Mouse (Mus musculus): ENCODE results near the gene Olfr1145. TPM values are rescaled to one million over a fixed set of nuclear protein-coding genes. Genes with fewer than 3 reads are reported as not detected.

Olfr1145 gene
- not detected in 2 replicates for polyA plus RNA-seq (2016; fragmentation: Nextera tagmentation; extraction: Ambion mirVana)

DNA sequence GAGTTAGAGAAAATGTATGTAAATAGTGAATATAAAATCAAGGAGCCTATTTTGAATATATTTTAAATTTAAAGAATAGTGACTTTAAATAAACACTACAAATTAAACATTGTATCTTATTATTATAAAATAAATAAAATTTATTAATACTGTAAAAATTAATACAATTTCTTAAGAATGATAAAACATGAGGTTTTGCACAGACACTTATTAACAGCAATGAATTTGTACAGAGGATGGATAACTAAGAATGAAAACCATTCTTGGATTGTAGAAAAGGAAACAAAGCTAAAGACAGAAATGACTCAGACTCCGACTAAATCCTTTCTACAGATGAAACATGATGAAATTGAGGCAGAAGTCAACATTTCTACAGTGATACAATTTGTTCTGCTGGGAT lies at the start of gene Olfr1145:
Gene Olfr1145 (plus strand): TSS at position 301 of the 400 bp plus-strand sequence.
- no peak within 1 kb of the TSS for H3K4me3 ChIP-seq
- no peaks in the 10 kb centered on the region for H3K36me3 ChIP-seq
- no peak for DNase-seq (ENCODE audit: low spot score)
- H3K27ac ChIP-seq, result no peak within 1 kb of the TSS
- 84% methylated on average over 1 of the region's 1 CpGs for WGBS
- H3K9me3 ChIP-seq (replicated peaks), result no peaks in the 10 kb centered on the region
- H3K27me3 ChIP-seq (ENCODE audit: low read depth, poor library complexity, severe bottlenecking), result no peaks in the 10 kb centered on the region
- no peaks in the 10 kb centered on the region for H3K4me1 ChIP-seq

DNA sequence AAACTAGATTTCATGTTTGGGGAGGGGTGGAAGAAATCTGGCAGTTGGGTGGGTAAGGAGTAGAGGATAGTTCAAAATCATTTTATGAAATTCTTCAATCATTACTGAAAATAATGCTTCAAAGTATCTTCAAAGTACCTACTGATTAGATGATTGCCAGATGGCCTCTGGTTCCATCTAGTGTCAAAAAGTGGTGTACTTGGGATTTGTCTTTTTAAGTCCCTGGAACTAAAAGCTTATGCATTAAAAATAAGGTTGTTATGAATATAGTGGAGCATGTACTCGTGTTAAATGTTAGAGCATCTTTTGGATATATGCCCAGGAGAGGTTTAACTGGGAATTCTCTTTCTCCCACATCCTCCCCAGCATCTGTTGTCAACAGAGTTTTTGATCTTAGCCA lies 33.5 kb upstream of the Olfr1145 start:
- no peak overlapping the region for H3K27ac ChIP-seq
- no peaks in the 10 kb centered on the region for H3K27me3 ChIP-seq (ENCODE audit: low read depth, poor library complexity, severe bottlenecking)
- no peaks in the 10 kb centered on the region for H3K9me3 ChIP-seq (replicated peaks)
- WGBS, result 62% methylated on average over 1 of the region's 1 CpGs
- H3K4me3 ChIP-seq, result no peak overlapping the region
- no peak for DNase-seq (ENCODE audit: low spot score)
- H3K4me1 ChIP-seq, result no peaks in the 10 kb centered on the region
- no peaks in the 10 kb centered on the region for H3K36me3 ChIP-seq

DNA sequence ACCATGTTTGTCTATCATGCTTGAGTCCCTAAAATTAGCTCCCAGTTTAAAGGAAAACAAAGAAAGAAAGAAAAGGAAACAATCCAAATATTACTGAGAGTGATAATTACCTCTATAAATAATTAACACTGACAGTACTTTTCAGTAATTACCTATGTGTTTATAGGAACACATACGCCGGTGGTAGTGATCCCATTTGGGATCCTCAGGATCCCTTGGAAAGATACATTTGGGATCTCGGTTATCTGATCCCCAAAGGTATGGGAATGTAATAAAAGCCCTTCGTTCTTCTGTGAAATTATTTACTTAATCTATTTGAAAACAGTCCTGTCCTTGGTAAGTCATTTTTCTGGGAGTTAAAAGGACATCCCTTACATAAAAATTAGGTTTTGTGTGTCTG lies 30.4 kb upstream of the Olfr1145 start, which contains the start of gene Olfr152:
Gene Olfr152 (plus strand): TSS at position 301 of the 400 bp plus-strand sequence.
- H3K9me3 ChIP-seq (replicated peaks), result no peaks in the 10 kb centered on the region
- no peaks in the 10 kb centered on the region for H3K36me3 ChIP-seq
- WGBS, result 93% methylated on average over 4 of the region's 4 CpGs
- H3K27me3 ChIP-seq (ENCODE audit: low read depth, poor library complexity, severe bottlenecking), result no peaks in the 10 kb centered on the region
- DNase-seq (ENCODE audit: low spot score), result no peak
- H3K4me1 ChIP-seq, result no peaks in the 10 kb centered on the region
- H3K27ac ChIP-seq, result no peak within 1 kb of the TSS
- no peak within 1 kb of the TSS for H3K4me3 ChIP-seq

DNA sequence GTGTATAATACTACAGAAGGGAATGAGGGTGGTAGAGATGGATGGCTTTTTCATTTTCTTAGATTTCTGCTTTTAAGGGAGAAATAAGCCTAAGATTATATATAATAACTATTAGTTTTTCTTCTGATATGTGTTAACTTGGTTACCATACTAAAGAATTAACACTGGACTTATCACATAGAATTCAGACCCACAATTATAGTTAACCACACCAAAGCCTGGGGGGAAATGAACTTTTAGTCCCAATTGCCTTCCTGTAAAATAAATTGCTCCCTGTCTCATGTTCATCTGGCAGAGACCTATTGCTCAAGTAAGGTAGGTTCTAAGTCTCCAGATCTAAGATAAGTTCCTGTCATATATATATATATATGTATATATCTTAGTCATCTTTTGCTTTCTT lies 9.3 kb upstream of the Olfr1145 start, which contains the start of gene Olfr1143:
Gene Olfr1143 (plus strand): TSS at position 301 of the 400 bp plus-strand sequence.
- no peak within 1 kb of the TSS for H3K4me3 ChIP-seq
- H3K4me1 ChIP-seq, result no peaks in the 10 kb centered on the region
- DNase-seq (ENCODE audit: low spot score), result no peak
- no peaks in the 10 kb centered on the region for H3K36me3 ChIP-seq
- H3K27me3 ChIP-seq (ENCODE audit: low read depth, poor library complexity, severe bottlenecking), result no peaks in the 10 kb centered on the region
- no peak within 1 kb of the TSS for H3K27ac ChIP-seq
- H3K9me3 ChIP-seq (replicated peaks), result no peaks in the 10 kb centered on the region

DNA sequence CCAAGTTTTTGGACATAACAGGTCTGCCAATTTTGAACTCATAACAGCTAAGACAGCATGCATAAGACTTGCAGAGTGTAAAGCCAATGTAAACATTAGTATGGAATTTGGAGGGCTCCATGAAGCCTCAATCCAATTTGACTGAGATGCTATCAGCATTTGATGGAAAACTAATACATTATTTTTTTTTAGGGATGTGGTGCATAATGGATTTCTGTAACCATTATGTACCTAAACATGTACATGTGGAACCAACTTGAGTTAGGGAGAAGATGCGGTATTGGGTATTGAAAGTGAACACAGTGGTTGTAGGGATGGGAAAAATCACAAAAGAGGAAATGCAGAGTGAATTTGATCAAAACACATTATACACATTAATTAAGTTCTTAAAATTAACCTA lies 20.6 kb downstream of the Olfr1145 start, which contains the start of gene Olfr1148:
Gene Olfr1148 (plus strand): TSS at position 301 of the 400 bp plus-strand sequence.
- no peaks in the 10 kb centered on the region for H3K27me3 ChIP-seq (ENCODE audit: low read depth, poor library complexity, severe bottlenecking)
- DNase-seq (ENCODE audit: low spot score), result no peak
- no peak within 1 kb of the TSS for H3K4me3 ChIP-seq
- 90% methylated on average over 1 of the region's 1 CpGs for WGBS
- H3K9me3 ChIP-seq (replicated peaks), result no peaks in the 10 kb centered on the region
- H3K36me3 ChIP-seq, result no peaks in the 10 kb centered on the region
- no peak within 1 kb of the TSS for H3K27ac ChIP-seq
- no peaks in the 10 kb centered on the region for H3K4me1 ChIP-seq

DNA sequence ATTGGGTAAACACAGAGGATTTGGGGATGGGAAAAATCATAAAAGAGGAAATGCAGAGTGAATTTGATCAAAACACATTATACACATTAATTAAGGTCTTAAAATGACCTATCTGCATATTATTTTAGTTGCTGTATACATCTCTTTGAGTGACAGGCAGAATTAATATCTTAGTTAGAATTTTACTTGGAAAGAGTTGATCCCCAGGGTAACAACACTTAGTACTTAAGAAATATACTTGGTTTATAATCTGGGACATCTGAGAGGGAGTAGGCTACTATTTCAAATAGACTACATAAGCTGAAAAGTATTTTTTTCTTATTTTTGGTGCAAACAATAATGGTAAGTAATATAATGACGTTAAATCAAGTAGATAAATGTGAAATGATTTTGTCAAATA lies 34.1 kb downstream of the Olfr1145 start, which contains the start of gene Olfr1150-ps1:
Gene Olfr1150-ps1 (plus strand): TSS at position 301 of the 400 bp plus-strand sequence.
- Histone ChIP-seq H3K27me3 (ENCODE audit: low read depth, poor library complexity, severe bottlenecking) (no peaks in the 10 kb centered on the region), H3K27ac (no peak within 1 kb of the TSS), H3K9me3 (replicated peaks) (no peaks in the 10 kb centered on the region), H3K4me3 (no peak within 1 kb of the TSS), H3K4me1 (no peaks in the 10 kb centered on the region), H3K36me3 (no peaks in the 10 kb centered on the region)
- no peak for DNase-seq (ENCODE audit: low spot score)
- whole genome bisulfite sequencing, result 78% methylated on average over 1 of the region's 1 CpGs

DNA sequence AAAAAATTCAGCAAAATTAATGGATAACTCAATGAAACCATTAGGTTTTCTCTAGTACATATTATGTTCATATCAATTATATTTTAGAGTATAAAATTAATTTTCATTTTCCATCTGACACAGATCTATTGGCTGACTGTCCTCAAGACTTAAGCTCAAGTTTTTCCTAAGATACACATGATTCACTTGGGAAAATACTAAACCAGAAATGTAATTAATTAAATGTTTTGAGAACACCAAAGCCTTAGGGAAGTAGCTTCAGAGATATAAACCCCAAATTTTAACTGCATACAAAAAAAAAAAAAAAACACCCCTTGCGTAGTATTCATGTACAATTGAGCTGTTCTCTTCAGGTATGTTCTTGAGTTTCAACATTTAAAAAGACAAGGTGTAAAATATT lies 45.9 kb downstream of the Olfr1145 start, which contains the start of gene Olfr1151:
Gene Olfr1151 (plus strand): TSS at position 301 of the 400 bp plus-strand sequence.
- 93% methylated on average over 1 of the region's 1 CpGs for WGBS
- Histone ChIP-seq H3K9me3 (replicated peaks) (no peaks in the 10 kb centered on the region), H3K36me3 (no peaks in the 10 kb centered on the region), H3K4me1 (no peaks in the 10 kb centered on the region), H3K4me3 (no peak within 1 kb of the TSS), H3K27me3 (ENCODE audit: low read depth, poor library complexity, severe bottlenecking) (no peaks in the 10 kb centered on the region), H3K27ac (no peak within 1 kb of the TSS)
- DNase-seq (ENCODE audit: low spot score), result no peak

Other genes with a start within 250 kb of the Olfr1145 start
- gene Olfr1129, start 235.9 kb upstream of the Olfr1145 start, polyA plus RNA-seq (2016; fragmentation: Nextera tagmentation; extraction: Ambion mirVana), result not detected in 2 replicates
- gene Olfr1130, start 203.6 kb upstream of the Olfr1145 start, polyA plus RNA-seq (2016; fragmentation: Nextera tagmentation; extraction: Ambion mirVana), result not detected in 2 replicates
- not detected in 2 replicates for gene Olfr1131, start 182.7 kb upstream of the Olfr1145 start, polyA plus RNA-seq (2016; fragmentation: Nextera tagmentation; extraction: Ambion mirVana)
- not detected in 2 replicates for gene Olfr1132, start 172.3 kb upstream of the Olfr1145 start, polyA plus RNA-seq (2016; fragmentation: Nextera tagmentation; extraction: Ambion mirVana)
- not detected in 2 replicates for gene Olfr1133, start 162.4 kb upstream of the Olfr1145 start, polyA plus RNA-seq (2016; fragmentation: Nextera tagmentation; extraction: Ambion mirVana)
- not detected in 2 replicates for gene Olfr1134, start 151.4 kb upstream of the Olfr1145 start, polyA plus RNA-seq (2016; fragmentation: Nextera tagmentation; extraction: Ambion mirVana)
- gene Olfr1135, start 136.2 kb upstream of the Olfr1145 start, polyA plus RNA-seq (2016; fragmentation: Nextera tagmentation; extraction: Ambion mirVana), result not detected in 2 replicates
- gene Olfr1136, start 115.9 kb upstream of the Olfr1145 start, polyA plus RNA-seq (2016; fragmentation: Nextera tagmentation; extraction: Ambion mirVana), result not detected in 2 replicates
- gene Olfr1137, start 96.6 kb upstream of the Olfr1145 start, polyA plus RNA-seq (2016; fragmentation: Nextera tagmentation; extraction: Ambion mirVana), result not detected in 2 replicates
- not detected in 2 replicates for gene Olfr1138, start 69.8 kb upstream of the Olfr1145 start, polyA plus RNA-seq (2016; fragmentation: Nextera tagmentation; extraction: Ambion mirVana)
- not detected in 2 replicates for gene Olfr1140, start 66.1 kb upstream of the Olfr1145 start, polyA plus RNA-seq (2016; fragmentation: Nextera tagmentation; extraction: Ambion mirVana)
- not detected in 2 replicates for gene Olfr1141, start 55.8 kb upstream of the Olfr1145 start, polyA plus RNA-seq (2016; fragmentation: Nextera tagmentation; extraction: Ambion mirVana)
- not detected in 2 replicates for gene Olfr152, start 30.3 kb upstream of the Olfr1145 start, polyA plus RNA-seq (2016; fragmentation: Nextera tagmentation; extraction: Ambion mirVana)
- not detected in 2 replicates for gene Olfr1143, start 9.2 kb upstream of the Olfr1145 start, polyA plus RNA-seq (2016; fragmentation: Nextera tagmentation; extraction: Ambion mirVana)
- gene Olfr1148, start 20.7 kb downstream of the Olfr1145 start, polyA plus RNA-seq (2016; fragmentation: Nextera tagmentation; extraction: Ambion mirVana), result not detected in 2 replicates
- gene Olfr1150-ps1, start 34.2 kb downstream of the Olfr1145 start, polyA plus RNA-seq (2016; fragmentation: Nextera tagmentation; extraction: Ambion mirVana), result not detected in 2 replicates
- not detected in 2 replicates for gene Olfr1151, start 46.0 kb downstream of the Olfr1145 start, polyA plus RNA-seq (2016; fragmentation: Nextera tagmentation; extraction: Ambion mirVana)
- gene Olfr1152, start 56.7 kb downstream of the Olfr1145 start, polyA plus RNA-seq (2016; fragmentation: Nextera tagmentation; extraction: Ambion mirVana), result 0.03 TPM in 1 of 2 replicates, not detected in the other
- not detected in 2 replicates for gene Olfr1153, start 85.1 kb downstream of the Olfr1145 start, polyA plus RNA-seq (2016; fragmentation: Nextera tagmentation; extraction: Ambion mirVana)
- gene Olfr1154, start 95.3 kb downstream of the Olfr1145 start, polyA plus RNA-seq (2016; fragmentation: Nextera tagmentation; extraction: Ambion mirVana), result not detected in 2 replicates
- gene Olfr1155, start 135.3 kb downstream of the Olfr1145 start, polyA plus RNA-seq (2016; fragmentation: Nextera tagmentation; extraction: Ambion mirVana), result not detected in 2 replicates
- not detected in 2 replicates for gene Olfr1156, start 143.3 kb downstream of the Olfr1145 start, polyA plus RNA-seq (2016; fragmentation: Nextera tagmentation; extraction: Ambion mirVana)
- gene Olfr1157, start 158.5 kb downstream of the Olfr1145 start, polyA plus RNA-seq (2016; fragmentation: Nextera tagmentation; extraction: Ambion mirVana), result not detected in 2 replicates
- not detected in 2 replicates for gene Olfr74, start 164.8 kb downstream of the Olfr1145 start, polyA plus RNA-seq (2016; fragmentation: Nextera tagmentation; extraction: Ambion mirVana)
- gene Olfr1158, start 180.3 kb downstream of the Olfr1145 start, polyA plus RNA-seq (2016; fragmentation: Nextera tagmentation; extraction: Ambion mirVana), result not detected in 2 replicates
- gene Olfr1160, start 198.4 kb downstream of the Olfr1145 start, polyA plus RNA-seq (2016; fragmentation: Nextera tagmentation; extraction: Ambion mirVana), result not detected in 2 replicates
- gene Olfr1161, start 213.0 kb downstream of the Olfr1145 start, polyA plus RNA-seq (2016; fragmentation: Nextera tagmentation; extraction: Ambion mirVana), result not detected in 2 replicates
- 0.05 and 0.06 TPM in 2 replicates for gene Olfr73, start 227.9 kb downstream of the Olfr1145 start, polyA plus RNA-seq (2016; fragmentation: Nextera tagmentation; extraction: Ambion mirVana)
- gene Olfr1162, start 241.3 kb downstream of the Olfr1145 start, polyA plus RNA-seq (2016; fragmentation: Nextera tagmentation; extraction: Ambion mirVana), result not detected in 2 replicates

Measured in limb, embryonic 10.5 days (tissue).